Mouse (Mus musculus): ENCODE data around the gene Kank1. TPM values are rescaled to one million over a fixed set of nuclear protein-coding genes. Genes with fewer than 3 reads are reported as not detected.

The Kank1 gene
- polyA plus RNA-seq, 1 experiment, result 30.6 TPM

DNA sequence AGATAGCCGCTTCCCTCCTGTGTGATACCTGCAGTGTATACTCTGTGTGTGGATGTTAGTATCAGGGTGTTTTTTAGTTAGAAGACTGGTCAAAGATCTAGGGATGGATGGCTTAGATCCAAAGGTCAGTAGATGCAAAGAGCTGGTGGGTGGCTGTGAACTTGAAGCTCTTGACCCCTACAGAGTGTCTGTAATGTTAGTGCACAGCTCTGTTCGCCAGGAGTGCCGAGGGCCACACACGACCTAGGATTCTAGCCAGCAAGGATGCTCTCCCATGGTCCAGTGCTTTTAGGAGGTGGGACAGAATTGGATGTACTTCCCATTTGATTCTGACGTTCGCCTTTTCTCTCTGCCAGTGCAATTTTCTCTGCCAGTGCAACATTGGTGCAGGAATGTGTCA, 201.5 kb downstream of the Kank1 start:
- no peak overlapping the region for H3K4me3 ChIP-seq (ENCODE audit: insufficient read depth, low read length)
- H3K27ac ChIP-seq (ENCODE audit: insufficient read depth, low read length), result no peak overlapping the region
- TF ChIP-seq CTCF (IDR thresholded peaks at IDR 0.05; ENCODE audit: borderline replicate concordance, insufficient read depth, low read length) (no peak), POLR2A (IDR thresholded peaks at IDR 0.05; ENCODE audit: low read depth, low read length) (no peak)
- no peaks in the 10 kb centered on the region for H3K4me1 ChIP-seq (ENCODE audit: control insufficient read depth, insufficient read depth, low read length)

DNA sequence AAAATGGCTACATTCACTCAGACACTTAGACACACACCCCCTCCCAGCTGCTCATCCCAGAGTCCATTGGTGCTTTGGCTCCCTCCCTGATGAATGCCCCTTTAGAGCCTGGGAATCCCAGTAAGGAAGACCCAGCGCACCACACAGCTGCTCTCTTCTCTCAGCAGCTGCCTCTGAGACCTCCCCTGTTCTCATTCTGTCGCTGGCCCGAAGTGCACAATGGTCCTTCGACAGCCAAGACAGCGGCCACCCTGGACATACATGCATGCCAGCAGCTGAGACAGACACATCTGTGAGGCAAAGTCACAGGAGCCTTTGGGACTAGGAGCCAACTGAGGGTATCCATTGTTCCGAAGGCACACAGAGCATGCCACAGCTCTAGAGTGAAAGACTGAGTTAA, 203.0 kb downstream of the Kank1 start:
- no peak overlapping the region for H3K4me3 ChIP-seq (ENCODE audit: insufficient read depth, low read length)
- no peak for TF ChIP-seq POLR2A (IDR thresholded peaks at IDR 0.05; ENCODE audit: low read depth, low read length)
- no peak overlapping the region for H3K27ac ChIP-seq (ENCODE audit: insufficient read depth, low read length)
- H3K4me1 ChIP-seq (ENCODE audit: control insufficient read depth, insufficient read depth, low read length), result no peaks in the 10 kb centered on the region

DNA sequence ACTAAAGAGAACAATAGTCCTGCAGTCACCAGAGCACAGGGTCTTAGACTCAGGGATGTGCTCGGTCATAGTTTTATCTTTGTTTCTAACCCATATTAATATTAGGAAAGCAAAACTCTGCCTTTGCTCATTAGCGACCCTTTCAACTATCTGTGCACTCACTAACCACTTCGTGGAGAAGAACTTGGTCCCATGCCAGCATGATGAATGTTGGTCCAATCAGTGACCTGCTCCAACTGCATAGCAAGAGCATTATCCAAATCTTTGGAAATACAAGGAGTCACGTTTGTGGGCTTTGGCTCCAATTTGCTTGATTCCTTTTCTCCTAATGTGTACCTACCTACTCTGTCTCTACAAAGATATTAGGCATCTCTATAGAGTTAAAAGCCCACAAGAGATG, 204.0 kb downstream of the Kank1 start:
- H3K4me1 ChIP-seq (ENCODE audit: control insufficient read depth, insufficient read depth, low read length), result no peaks in the 10 kb centered on the region
- H3K4me3 ChIP-seq (ENCODE audit: insufficient read depth, low read length), result no peak overlapping the region
- H3K27ac ChIP-seq (ENCODE audit: insufficient read depth, low read length), result no peak overlapping the region
- TF ChIP-seq POLR2A (IDR thresholded peaks at IDR 0.05; ENCODE audit: low read depth, low read length), result no peak
- TF ChIP-seq CTCF (IDR thresholded peaks at IDR 0.05; ENCODE audit: borderline replicate concordance, insufficient read depth, low read length), result no peak

- Histone ChIP-seq H3K4me3 (ENCODE audit: insufficient read depth, low read length) (no peak overlapping the region), H3K4me1 (ENCODE audit: control insufficient read depth, insufficient read depth, low read length) (no peaks in the 10 kb centered on the region), H3K27ac (ENCODE audit: insufficient read depth, low read length) (no peak overlapping the region)
- TF ChIP-seq POLR2A (IDR thresholded peaks at IDR 0.05; ENCODE audit: low read depth, low read length) (no peak), CTCF (IDR thresholded peaks at IDR 0.05; ENCODE audit: borderline replicate concordance, insufficient read depth, low read length) (peak; percentile 42; the same call in 1 of the 2 replicates)
Observed at GRCm38 (mm10) chr19:25445054-25445453, 208.3 kb downstream of the Kank1 start.

DNA sequence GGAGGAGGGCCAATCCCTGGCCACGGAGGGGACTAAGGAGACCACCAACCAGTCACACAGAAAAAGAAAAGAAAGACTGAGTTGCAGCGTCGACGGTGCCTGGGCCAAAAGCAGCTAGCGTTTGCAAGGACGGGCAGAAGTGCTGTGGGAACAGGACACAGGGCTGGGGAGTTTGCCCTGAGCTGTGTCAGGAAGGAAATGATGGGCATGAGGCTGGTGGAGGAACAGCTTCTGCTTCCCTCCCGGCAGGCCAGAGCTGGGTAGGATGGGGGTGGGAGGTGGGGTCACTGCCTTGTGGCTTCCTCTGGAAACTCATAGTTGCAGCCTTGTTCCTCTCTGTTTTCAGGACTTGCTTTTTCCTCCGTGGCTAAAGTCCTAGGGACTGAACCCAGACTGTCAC, 209.1 kb downstream of the Kank1 start:
- H3K4me3 ChIP-seq (ENCODE audit: insufficient read depth, low read length), result no peak overlapping the region
- no peak for TF ChIP-seq CTCF (IDR thresholded peaks at IDR 0.05; ENCODE audit: borderline replicate concordance, insufficient read depth, low read length)
- no peak for TF ChIP-seq POLR2A (IDR thresholded peaks at IDR 0.05; ENCODE audit: low read depth, low read length)
- H3K4me1 ChIP-seq (ENCODE audit: control insufficient read depth, insufficient read depth, low read length), result no peaks in the 10 kb centered on the region
- H3K27ac ChIP-seq (ENCODE audit: insufficient read depth, low read length), result no peak overlapping the region

GRCm38 (mm10) chr19:25446683-25447082, 209.9 kb downstream of the Kank1 start:
- Histone ChIP-seq H3K4me1 (ENCODE audit: control insufficient read depth, insufficient read depth, low read length) (no peaks in the 10 kb centered on the region), H3K4me3 (ENCODE audit: insufficient read depth, low read length) (no peak overlapping the region), H3K27ac (ENCODE audit: insufficient read depth, low read length) (no peak overlapping the region)
- TF ChIP-seq POLR2A (IDR thresholded peaks at IDR 0.05; ENCODE audit: low read depth, low read length) (no peak), CTCF (IDR thresholded peaks at IDR 0.05; ENCODE audit: borderline replicate concordance, insufficient read depth, low read length) (no peak)

DNA sequence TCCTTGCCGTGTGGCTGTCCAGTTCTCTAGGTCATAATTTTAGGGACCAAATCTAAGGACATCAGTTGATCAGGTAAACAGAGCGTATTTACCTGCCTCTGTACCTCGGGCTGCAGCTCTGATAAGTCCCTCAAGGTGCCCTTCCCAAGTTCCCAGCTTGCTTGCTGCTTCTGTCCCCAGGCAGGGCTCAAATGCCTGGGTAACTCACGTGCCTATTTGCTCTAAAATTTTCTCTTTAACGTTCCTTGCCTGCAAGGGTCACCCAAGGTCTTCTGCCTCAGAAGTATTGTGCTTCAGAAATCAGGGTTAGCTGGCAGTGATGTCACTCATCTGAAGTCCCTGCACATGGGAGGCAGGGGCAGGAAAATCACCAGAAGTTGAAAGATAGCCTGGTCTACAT, 210.6 kb downstream of the Kank1 start:
- Histone ChIP-seq H3K4me3 (ENCODE audit: insufficient read depth, low read length) (no peak overlapping the region), H3K4me1 (ENCODE audit: control insufficient read depth, insufficient read depth, low read length) (no peaks in the 10 kb centered on the region), H3K27ac (ENCODE audit: insufficient read depth, low read length) (no peak overlapping the region)
- TF ChIP-seq POLR2A (IDR thresholded peaks at IDR 0.05; ENCODE audit: low read depth, low read length), result no peak
- TF ChIP-seq CTCF (IDR thresholded peaks at IDR 0.05; ENCODE audit: borderline replicate concordance, insufficient read depth, low read length), result no peak

DNA sequence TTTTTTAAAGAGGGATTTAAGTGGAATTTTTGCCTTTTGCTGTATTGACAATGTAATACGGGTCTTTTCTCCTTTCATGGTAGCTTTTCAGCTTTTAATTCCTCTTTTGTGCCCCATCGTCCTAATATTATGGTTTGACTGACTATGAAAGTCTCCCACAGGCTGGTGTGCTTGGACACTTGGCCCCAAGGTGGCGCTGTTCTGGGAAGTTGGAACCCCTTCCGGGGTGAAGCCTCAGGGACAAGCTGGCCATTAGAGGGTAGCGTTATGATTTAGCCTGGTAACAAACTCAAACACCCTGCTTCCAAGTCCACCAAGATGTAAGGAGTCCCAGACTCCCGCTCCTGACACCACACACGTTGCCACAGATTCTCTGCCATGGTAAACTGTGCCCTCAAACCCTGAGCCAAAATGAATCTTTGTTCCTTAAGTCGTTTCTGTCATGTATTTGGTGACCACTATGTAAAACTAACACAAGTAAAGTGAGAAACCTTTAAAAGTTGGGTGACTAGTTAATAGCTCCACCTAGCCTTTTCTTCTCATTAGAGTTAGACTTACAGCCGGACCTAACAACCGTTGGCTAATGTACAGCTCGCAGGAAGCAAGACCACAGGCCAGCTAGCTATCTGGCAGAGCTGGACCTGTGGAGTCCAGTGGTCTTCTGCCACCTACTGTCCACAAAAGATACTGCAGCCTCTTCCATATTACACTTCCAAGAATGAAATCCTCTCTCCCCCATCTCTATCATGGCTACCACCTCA, 214.3 kb downstream of the Kank1 start:
- no peak overlapping the region for H3K27ac ChIP-seq (ENCODE audit: insufficient read depth, low read length)
- TF ChIP-seq CTCF (IDR thresholded peaks at IDR 0.05; ENCODE audit: borderline replicate concordance, insufficient read depth, low read length), result peak; percentile 55; the same call in 1 of the 2 replicates
- no peak for TF ChIP-seq POLR2A (IDR thresholded peaks at IDR 0.05; ENCODE audit: low read depth, low read length)
- H3K4me3 ChIP-seq (ENCODE audit: insufficient read depth, low read length), result no peak overlapping the region
- no peaks in the 10 kb centered on the region for H3K4me1 ChIP-seq (ENCODE audit: control insufficient read depth, insufficient read depth, low read length)

DNA sequence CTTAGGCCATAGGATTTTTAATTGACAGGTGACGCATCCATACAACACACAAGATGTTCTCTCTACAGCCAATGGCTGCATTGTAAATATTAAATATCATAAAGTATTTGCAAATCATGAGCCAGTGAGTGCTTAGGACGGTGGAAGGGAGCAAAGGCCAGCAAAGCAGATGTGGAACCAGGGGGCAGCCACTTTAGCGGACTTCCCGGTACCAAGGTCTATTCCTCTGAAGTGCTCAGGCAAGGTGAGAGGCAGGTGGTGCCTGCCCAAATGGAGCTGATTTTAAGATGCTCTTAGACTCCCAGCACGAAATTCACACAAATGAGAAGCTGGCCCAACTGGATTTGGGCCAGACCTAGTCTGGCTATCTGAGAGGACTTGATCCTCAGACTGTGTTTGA, 216.4 kb downstream of the Kank1 start:
- no peak overlapping the region for H3K27ac ChIP-seq (ENCODE audit: insufficient read depth, low read length)
- TF ChIP-seq POLR2A (IDR thresholded peaks at IDR 0.05; ENCODE audit: low read depth, low read length), result no peak
- no peak for TF ChIP-seq CTCF (IDR thresholded peaks at IDR 0.05; ENCODE audit: borderline replicate concordance, insufficient read depth, low read length)
- H3K4me3 ChIP-seq (ENCODE audit: insufficient read depth, low read length), result no peak overlapping the region

GRCm38 (mm10) chr19:25460760-25461159, 224.0 kb downstream of the Kank1 start:
- Histone ChIP-seq H3K4me3 (ENCODE audit: insufficient read depth, low read length) (no peak overlapping the region), H3K27ac (ENCODE audit: insufficient read depth, low read length) (no peak overlapping the region), H3K4me1 (ENCODE audit: control insufficient read depth, insufficient read depth, low read length) (no peaks in the 10 kb centered on the region)
- TF ChIP-seq POLR2A (IDR thresholded peaks at IDR 0.05; ENCODE audit: low read depth, low read length) (no peak), CTCF (IDR thresholded peaks at IDR 0.05; ENCODE audit: borderline replicate concordance, insufficient read depth, low read length) (no peak)

More for the DNA sequence above, 216.4 kb downstream of the Kank1 start:
- no peaks in the 10 kb centered on the region for H3K4me1 ChIP-seq (ENCODE audit: control insufficient read depth, insufficient read depth, low read length)

All from embryonic fibroblast, embryonic 13.5 days (primary cell).